In genomic region chr5:117318741-117319629, GRCm38 (mm10) we compare ENCODE assay signal across 8 mouse cellular contexts. TPM values are rescaled to one million over a fixed set of nuclear protein-coding genes. Genes with fewer than 3 reads are reported as not detected.
A peak's percentile ranks its signal among the peaks of the same experiment; 100 is the strongest.
DNase-seq lines count a peak whose midpoint lies in the region; ATAC-seq lines count a peak whose summit lies in the region.

TSS of gene Vsig10 (plus strand) at chr5:117319083.

- peaks cover 14% of the 10 kb centered on the region for H3K4me1 ChIP-seq in hindbrain, embryonic 12.5 days

- peak; percentile 74 for DNase-seq in NIH3T3 (ENCODE audit: low read depth)
- peak; percentile 48 for DNase-seq in cerebellum, adult 9-10 months
- DNase-seq in frontal cortex, postnatal 36 days (ENCODE audit: low spot score in 2 of 2): peak; percentile 32 to 38
- peak; percentile 18 to 22 for DNase-seq in layer of hippocampus, postnatal 25 days (ENCODE audit: extremely low spot score in 1 of 2, low spot score in 1 of 2)
- DNase-seq in lung, postnatal 36 days: peak; percentile 76
- peak; percentile 70 for DNase-seq in retina, embryonic 14.5 days (ENCODE audit: low spot score)
- peak; percentile 77 for DNase-seq in urinary bladder, adult 2 months (ENCODE audit: low spot score)

- peak within 1 kb of the TSS; percentile 78 for H3K9ac ChIP-seq in hindbrain, embryonic 12.5 days

- no peaks in the 10 kb centered on the region for H3K9me3 ChIP-seq in hindbrain, embryonic 12.5 days (replicated peaks)

- H3K36me3 ChIP-seq in hindbrain, embryonic 12.5 days: no peaks in the 10 kb centered on the region

- ATAC-seq in hindbrain, embryonic 12.5 days (ENCODE audit: low FRiP score): peak; percentile 73

- under 1% methylated on average over 79 of the region's 81 CpGs for WGBS in hindbrain, embryonic 12.5 days

- H3K4me3 ChIP-seq in hindbrain, embryonic 12.5 days: peak within 1 kb of the TSS; percentile 70

- peaks cover 39% of the 10 kb centered on the region for H3K27me3 ChIP-seq in hindbrain, embryonic 12.5 days

- peak within 1 kb of the TSS; percentile 100 for H3K4me2 ChIP-seq in hindbrain, embryonic 12.5 days (replicated peaks)

- H3K27ac ChIP-seq in hindbrain, embryonic 12.5 days: 0 out of 2 replicates have a peak within 1 kb of the TSS, but pooled peaks have one; percentile 7

RNA-seq across cellular contexts. Expression of gene Vsig10, which starts in this region (rescaled TPM):
- 3.7 and 4.1 TPM in 2 replicates for polyA plus RNA-seq in hindbrain, embryonic 12.5 days (2016; fragmentation: Nextera tagmentation; extraction: Ambion mirVana)
- total RNA-seq in layer of hippocampus, postnatal 25 days (2021): 1 to 10 TPM; 2.0 to 2.6 TPM
- 35.6 and 36.4 TPM in 2 replicates for polyA plus RNA-seq in urinary bladder, adult 2 months (2012; rRNA removed)

Comparison
In these comparisons a context has a peak if more than half of its experiments do, and no peak if none do; other contexts are left out.
1. Peak in every context shown above with its lines: DNase-seq, ATAC-seq, H3K4me3 ChIP-seq and H3K27ac ChIP-seq.
2. DNase-seq: peak in every context shown above with its lines; median percentile 77 in urinary bladder, adult 2 months; 76 in lung, postnatal 36 days; 74 in NIH3T3; 70 in retina, embryonic 14.5 days; 48 in cerebellum, adult 9-10 months; 35 in frontal cortex, postnatal 36 days; 20 in layer of hippocampus, postnatal 25 days.